Mouse (Mus musculus): ENCODE measurements around the gene Ngrn. TPM values are rescaled to one million over a fixed set of nuclear protein-coding genes. Genes with fewer than 3 reads are reported as not detected.

Gene Ngrn
- polyA plus RNA-seq, 1 experiment: 31.1 TPM

DNA sequence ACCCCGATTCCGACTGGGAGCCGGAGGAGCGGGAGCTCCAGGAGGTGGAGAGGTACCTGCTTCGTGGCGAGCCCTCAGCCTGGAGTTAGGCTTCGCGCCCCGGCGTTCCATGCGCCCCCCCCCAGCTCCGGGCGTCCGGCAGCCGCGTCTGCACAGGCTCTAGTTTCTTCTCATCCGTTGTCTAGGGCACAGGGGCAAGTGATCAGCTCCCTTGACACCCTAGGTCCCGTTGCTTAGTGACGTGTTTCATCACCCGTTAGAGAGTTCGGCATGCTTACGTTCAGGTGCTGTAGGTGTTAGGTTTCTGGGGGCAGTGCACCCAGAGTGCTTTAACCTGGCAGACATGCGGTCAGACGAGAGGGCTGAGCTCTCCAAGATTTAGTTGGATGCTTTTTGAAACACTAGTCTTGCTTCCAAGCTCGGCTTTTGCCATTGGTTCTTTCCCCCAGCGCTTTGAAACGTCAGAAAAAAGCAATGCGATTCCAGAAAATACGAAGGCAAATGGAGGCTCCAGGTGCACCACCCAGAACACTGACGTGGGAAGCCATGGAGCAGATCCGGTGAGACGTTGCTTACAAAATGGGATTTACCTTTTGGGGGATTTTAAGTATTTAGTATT lies 466 bp downstream of the Ngrn start:
- no peak for TF ChIP-seq MAX (IDR thresholded peaks at IDR 0.05)
- TF ChIP-seq USF1 (IDR thresholded peaks at IDR 0.05; ENCODE audit: low read depth): no peak
- TF ChIP-seq MYOD1 (IDR thresholded peaks at IDR 0.05; ENCODE audit: control insufficient read depth, insufficient read length, low read depth): no peak
- TF ChIP-seq CEBPB (IDR thresholded peaks at IDR 0.05; ENCODE audit: low read depth): no peak
- no peak for TF ChIP-seq MYOG (IDR thresholded peaks at IDR 0.05; ENCODE audit: control insufficient read depth, extremely low read depth, insufficient read length)
- no peak for TF ChIP-seq CTCF (IDR thresholded peaks at IDR 0.05; ENCODE audit: control insufficient read depth, insufficient read depth, insufficient read length)
- TF ChIP-seq FOSL1 (IDR thresholded peaks at IDR 0.05; ENCODE audit: insufficient read depth, low read length, poor library complexity, severe bottlenecking): no peak
- H3ac ChIP-seq (ENCODE audit: control insufficient read depth, insufficient read length, low read depth): peak overlapping the region; percentile 92
- no peaks in the 10 kb centered on the region for H3K27me3 ChIP-seq (ENCODE audit: control insufficient read depth, insufficient read depth, insufficient read length)

GRCm38 (mm10) chr7:80264606-80265005 lies 3.6 kb downstream of the Ngrn start:
- Histone ChIP-seq H3K4me3 (ENCODE audit: insufficient read depth, poor library complexity, severe bottlenecking) (no peak overlapping the region), H3K36me3 (ENCODE audit: control insufficient read depth, insufficient read depth) (peaks cover 27% of the 10 kb centered on the region), H3K79me2 (ENCODE audit: control insufficient read depth, insufficient read depth) (peaks cover 36% of the 10 kb centered on the region), H3ac (ENCODE audit: control insufficient read depth, insufficient read length, low read depth) (no peak overlapping the region), H3K79me3 (ENCODE audit: low read depth) (peaks cover 16% of the 10 kb centered on the region), H3K27me3 (ENCODE audit: control insufficient read depth, insufficient read depth, insufficient read length) (no peaks in the 10 kb centered on the region)
- TF ChIP-seq MYOG (IDR thresholded peaks at IDR 0.05; ENCODE audit: control insufficient read depth, extremely low read depth, insufficient read length) (no peak), MAX (IDR thresholded peaks at IDR 0.05) (no peak)

More for the DNA sequence above, 466 bp downstream of the Ngrn start:
- Histone ChIP-seq H3K36me3 (ENCODE audit: control insufficient read depth, insufficient read depth) (peaks cover 22% of the 10 kb centered on the region), H3K79me3 (ENCODE audit: low read depth) (peaks cover 16% of the 10 kb centered on the region), H3K4me3 (ENCODE audit: insufficient read depth, poor library complexity, severe bottlenecking) (peak overlapping the region; percentile 69), H3K79me2 (ENCODE audit: control insufficient read depth, insufficient read depth) (peaks cover 34% of the 10 kb centered on the region)

DNA sequence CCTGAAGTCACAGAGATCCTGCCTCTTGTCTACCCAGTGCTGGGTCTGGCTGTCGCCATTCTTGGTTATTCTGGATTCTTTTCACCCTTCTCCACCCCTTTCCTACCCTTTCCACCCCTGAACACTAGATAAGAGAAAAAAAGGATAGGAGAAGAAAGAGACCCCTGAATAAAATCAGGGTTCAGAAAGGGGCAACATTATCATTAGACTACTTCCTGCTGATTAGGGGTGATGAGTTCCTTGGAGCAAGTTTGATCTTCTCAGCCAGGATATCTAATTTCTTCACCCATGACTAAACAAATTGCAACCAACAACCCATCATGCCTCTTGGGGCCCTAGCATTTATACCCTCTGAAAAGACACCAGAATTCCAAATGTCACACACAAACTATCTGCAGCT lies 6.7 kb downstream of the Ngrn start:
- no peak overlapping the region for H3K4me3 ChIP-seq (ENCODE audit: insufficient read depth, poor library complexity, severe bottlenecking)
- H3K79me2 ChIP-seq (ENCODE audit: control insufficient read depth, insufficient read depth): peaks cover 32% of the 10 kb centered on the region
- H3ac ChIP-seq (ENCODE audit: control insufficient read depth, insufficient read length, low read depth): no peak overlapping the region
- TF ChIP-seq MYOG (IDR thresholded peaks at IDR 0.05; ENCODE audit: control insufficient read depth, extremely low read depth, insufficient read length) (no peak), MAX (IDR thresholded peaks at IDR 0.05) (no peak), USF1 (IDR thresholded peaks at IDR 0.05; ENCODE audit: low read depth) (no peak), CTCF (IDR thresholded peaks at IDR 0.05; ENCODE audit: control insufficient read depth, insufficient read depth, insufficient read length) (no peak), FOSL1 (IDR thresholded peaks at IDR 0.05; ENCODE audit: insufficient read depth, low read length, poor library complexity, severe bottlenecking) (no peak), CEBPB (IDR thresholded peaks at IDR 0.05; ENCODE audit: low read depth) (no peak), MYOD1 (IDR thresholded peaks at IDR 0.05; ENCODE audit: control insufficient read depth, insufficient read length, low read depth) (no peak)
- peaks cover 12% of the 10 kb centered on the region for H3K79me3 ChIP-seq (ENCODE audit: low read depth)
- H3K27me3 ChIP-seq (ENCODE audit: control insufficient read depth, insufficient read depth, insufficient read length): no peaks in the 10 kb centered on the region
- peaks cover 27% of the 10 kb centered on the region for H3K36me3 ChIP-seq (ENCODE audit: control insufficient read depth, insufficient read depth)

- peaks cover 8% of the 10 kb centered on the region for H3K79me3 ChIP-seq (ENCODE audit: low read depth)
- H3K27me3 ChIP-seq (ENCODE audit: control insufficient read depth, insufficient read depth, insufficient read length): no peaks in the 10 kb centered on the region
- TF ChIP-seq MAX (IDR thresholded peaks at IDR 0.05) (peak; percentile 73), FOSL1 (IDR thresholded peaks at IDR 0.05; ENCODE audit: insufficient read depth, low read length, poor library complexity, severe bottlenecking) (no peak), CTCF (IDR thresholded peaks at IDR 0.05; ENCODE audit: control insufficient read depth, insufficient read depth, insufficient read length) (no peak), MYOG (IDR thresholded peaks at IDR 0.05; ENCODE audit: control insufficient read depth, extremely low read depth, insufficient read length) (no peak), CEBPB (IDR thresholded peaks at IDR 0.05; ENCODE audit: low read depth) (no peak), USF1 (IDR thresholded peaks at IDR 0.05; ENCODE audit: low read depth) (no peak), MYOD1 (IDR thresholded peaks at IDR 0.05; ENCODE audit: control insufficient read depth, insufficient read length, low read depth) (no peak)
- H3ac ChIP-seq (ENCODE audit: control insufficient read depth, insufficient read length, low read depth): peak within 1 kb of the TSS; percentile 54
- peaks cover 19% of the 10 kb centered on the region for H3K79me2 ChIP-seq (ENCODE audit: control insufficient read depth, insufficient read depth)
- peaks cover 24% of the 10 kb centered on the region for H3K36me3 ChIP-seq (ENCODE audit: control insufficient read depth, insufficient read depth)
- H3K4me3 ChIP-seq (ENCODE audit: insufficient read depth, poor library complexity, severe bottlenecking): peak within 1 kb of the TSS; percentile 71
Measured at GRCm38 (mm10) chr7:80268897-80269750, 8.1 kb downstream of the Ngrn start, which contains the start of gene Vps33b. Gene Vps33b (plus strand): TSS chr7:80269649.

DNA sequence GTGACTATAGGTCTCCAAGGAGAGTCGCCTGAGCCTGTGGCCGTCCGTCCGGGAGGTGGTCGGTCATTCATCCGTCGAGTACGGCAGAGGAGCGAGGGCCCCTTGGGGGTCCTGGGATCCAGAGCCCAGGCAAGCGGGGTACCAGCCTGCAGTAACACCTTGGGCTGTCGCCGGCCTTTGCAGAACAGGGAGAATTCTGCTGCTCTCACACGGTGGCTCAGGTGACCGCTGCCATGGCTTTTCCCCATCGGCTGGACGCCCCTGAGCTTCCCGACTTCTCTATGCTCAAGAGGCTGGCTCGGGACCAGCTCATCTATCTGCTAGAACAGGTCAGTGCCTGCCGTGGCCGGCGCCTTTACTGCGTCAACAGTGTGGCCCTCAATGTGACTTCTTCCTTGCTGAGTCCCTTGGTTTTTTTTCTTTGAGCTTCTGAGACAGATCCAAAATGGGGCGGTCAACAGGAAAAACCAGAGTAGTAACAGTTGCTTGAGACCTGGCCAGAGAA lies 8.8 kb downstream of the Ngrn start:
- peaks cover 8% of the 10 kb centered on the region for H3K79me3 ChIP-seq (ENCODE audit: low read depth)
- H3K4me3 ChIP-seq (ENCODE audit: insufficient read depth, poor library complexity, severe bottlenecking): peak overlapping the region; percentile 71
- H3K79me2 ChIP-seq (ENCODE audit: control insufficient read depth, insufficient read depth): peaks cover 15% of the 10 kb centered on the region
- no peak for TF ChIP-seq FOSL1 (IDR thresholded peaks at IDR 0.05; ENCODE audit: insufficient read depth, low read length, poor library complexity, severe bottlenecking)
- TF ChIP-seq MYOG (IDR thresholded peaks at IDR 0.05; ENCODE audit: control insufficient read depth, extremely low read depth, insufficient read length): no peak
- TF ChIP-seq CTCF (IDR thresholded peaks at IDR 0.05; ENCODE audit: control insufficient read depth, insufficient read depth, insufficient read length): no peak
- peaks cover 22% of the 10 kb centered on the region for H3K36me3 ChIP-seq (ENCODE audit: control insufficient read depth, insufficient read depth)
- peak overlapping the region; percentile 52 for H3ac ChIP-seq (ENCODE audit: control insufficient read depth, insufficient read length, low read depth)
- H3K27me3 ChIP-seq (ENCODE audit: control insufficient read depth, insufficient read depth, insufficient read length): no peaks in the 10 kb centered on the region

Data from C2C12 (cell line).